Mouse (Mus musculus) T-cell, adult 2 months (primary cell): Measurements from ENCODE around the gene Mrgprh.
"Not testable (repeated sequence)": the region's sequence is repeated elsewhere in the genome, so short reads cannot be mapped to it uniquely, and the experiment has no call there.

Experiments used
- DNase-seq: peaks from one replicate; pipeline ENCODE4 v3.0.0; 2022; ENCODE audit warnings: low spot score

Gene Mrgprh

DNA sequence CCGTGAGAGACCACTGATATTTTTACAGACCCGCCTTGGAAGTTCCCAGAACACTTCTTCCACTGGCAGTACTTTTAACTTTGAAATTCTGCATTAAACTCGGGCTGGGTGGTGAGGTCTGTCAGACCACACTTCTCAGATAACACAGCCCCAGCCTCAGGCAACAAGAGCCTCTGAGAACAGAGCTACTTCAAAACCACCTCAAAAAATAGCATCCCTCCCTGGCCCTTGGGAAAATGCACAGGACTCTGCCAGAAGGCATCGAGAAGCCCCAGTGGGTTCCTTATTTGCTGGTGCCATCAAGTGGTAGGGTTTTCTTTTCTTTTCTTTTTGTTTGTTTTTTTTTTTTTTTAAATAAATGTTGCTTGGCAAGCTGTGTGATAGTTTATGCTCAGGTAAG, 7.2 kb upstream of the Mrgprh start:
- DNase-seq = no peak

DNA sequence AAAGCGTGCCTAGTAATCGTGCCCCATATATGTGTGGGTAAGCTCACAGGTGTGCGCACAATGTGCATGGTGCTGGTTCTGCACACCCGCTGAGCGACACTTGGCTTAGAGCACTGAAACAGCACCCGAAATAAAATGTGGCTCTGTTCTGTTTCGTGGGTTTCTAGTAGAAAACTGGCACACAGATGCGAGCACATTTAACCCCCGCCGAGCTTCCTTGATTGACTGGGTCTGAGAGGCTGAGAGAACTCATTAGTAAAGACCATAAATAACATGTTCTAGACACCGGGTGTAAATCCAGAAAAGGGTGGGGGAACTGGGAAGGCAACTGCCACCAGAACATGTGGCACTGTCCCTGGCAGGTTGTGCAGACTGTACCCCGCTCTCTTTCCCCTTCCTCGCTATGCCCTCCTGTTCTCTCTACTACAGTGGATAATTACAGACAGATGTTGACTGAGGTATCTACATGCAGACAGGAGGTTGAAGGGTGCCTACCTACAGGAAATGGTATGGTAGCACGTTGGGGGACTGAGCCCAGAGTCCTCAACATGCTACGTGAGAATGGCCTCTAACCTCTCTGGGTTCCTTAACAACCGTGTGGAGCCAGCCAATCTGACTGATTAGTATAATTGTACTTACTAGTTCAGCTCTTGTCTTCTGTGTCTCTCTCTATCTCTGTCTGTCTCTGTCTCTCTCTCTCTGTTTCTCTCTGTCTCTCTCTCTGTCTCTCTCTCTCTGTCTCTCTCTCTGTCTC, 3.4 kb upstream of the Mrgprh start:
- DNase-seq = no peak

DNA sequence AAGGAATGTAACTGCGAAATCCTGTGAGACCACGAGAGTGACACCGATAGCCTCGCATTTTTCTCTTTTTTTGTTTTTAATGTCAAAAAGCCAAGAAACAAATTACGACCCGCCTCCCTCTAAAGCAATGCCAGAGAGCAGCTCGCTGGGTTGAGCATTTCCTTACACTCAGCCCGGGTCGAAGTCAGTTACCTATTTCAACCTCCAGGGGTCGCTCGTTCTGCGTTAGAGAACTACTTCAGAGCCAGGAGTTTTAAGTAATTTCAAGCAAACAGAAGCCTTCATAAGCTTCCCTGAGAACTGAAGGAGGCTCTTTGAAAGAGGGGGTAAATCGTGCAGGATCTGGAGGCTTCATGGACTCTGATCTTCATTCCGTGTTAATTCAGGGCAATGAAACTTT, 4.3 kb downstream of the Mrgprh start:
- peak; percentile 75 for DNase-seq

DNA sequence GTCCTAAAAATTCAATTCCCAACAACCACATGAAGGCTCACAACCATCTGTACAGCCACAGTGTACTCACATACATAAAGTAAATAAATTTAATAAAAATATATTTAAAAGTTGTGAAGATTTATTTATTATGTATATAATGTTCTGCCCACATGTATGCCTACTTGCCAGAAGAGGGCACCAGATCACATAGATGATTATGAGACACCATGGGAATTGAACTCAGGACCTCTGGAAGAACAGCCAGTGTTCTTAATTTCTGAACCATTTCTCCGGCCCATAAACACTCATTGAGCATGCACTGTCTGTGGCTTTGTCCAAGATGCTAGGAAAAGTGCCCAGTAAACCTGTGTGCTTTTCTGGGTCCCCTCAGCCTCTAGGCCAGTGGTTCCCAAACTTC, 5.4 kb downstream of the Mrgprh start:
- no peak for DNase-seq

DNA sequence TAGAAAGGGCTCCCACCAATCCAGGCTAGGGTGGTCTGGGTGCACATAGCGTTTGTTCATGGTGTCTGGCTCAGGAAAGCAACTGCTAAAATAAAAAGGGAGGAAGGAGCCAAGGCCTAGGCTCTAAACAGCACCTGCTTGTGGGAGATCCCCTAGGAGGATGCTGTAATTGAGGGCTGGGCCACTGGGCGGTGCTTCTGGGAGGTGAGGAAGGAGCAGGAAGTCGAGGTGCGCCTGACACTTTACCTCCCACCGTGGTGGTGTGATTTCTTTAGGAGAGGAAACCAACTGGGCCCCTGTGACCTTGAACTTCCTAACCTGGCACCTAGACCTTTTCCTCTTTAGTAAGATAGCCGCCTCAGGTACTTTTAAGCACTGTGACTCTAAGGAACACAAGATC, 10.8 kb downstream of the Mrgprh start:
- DNase-seq = peak; percentile 27

DNA sequence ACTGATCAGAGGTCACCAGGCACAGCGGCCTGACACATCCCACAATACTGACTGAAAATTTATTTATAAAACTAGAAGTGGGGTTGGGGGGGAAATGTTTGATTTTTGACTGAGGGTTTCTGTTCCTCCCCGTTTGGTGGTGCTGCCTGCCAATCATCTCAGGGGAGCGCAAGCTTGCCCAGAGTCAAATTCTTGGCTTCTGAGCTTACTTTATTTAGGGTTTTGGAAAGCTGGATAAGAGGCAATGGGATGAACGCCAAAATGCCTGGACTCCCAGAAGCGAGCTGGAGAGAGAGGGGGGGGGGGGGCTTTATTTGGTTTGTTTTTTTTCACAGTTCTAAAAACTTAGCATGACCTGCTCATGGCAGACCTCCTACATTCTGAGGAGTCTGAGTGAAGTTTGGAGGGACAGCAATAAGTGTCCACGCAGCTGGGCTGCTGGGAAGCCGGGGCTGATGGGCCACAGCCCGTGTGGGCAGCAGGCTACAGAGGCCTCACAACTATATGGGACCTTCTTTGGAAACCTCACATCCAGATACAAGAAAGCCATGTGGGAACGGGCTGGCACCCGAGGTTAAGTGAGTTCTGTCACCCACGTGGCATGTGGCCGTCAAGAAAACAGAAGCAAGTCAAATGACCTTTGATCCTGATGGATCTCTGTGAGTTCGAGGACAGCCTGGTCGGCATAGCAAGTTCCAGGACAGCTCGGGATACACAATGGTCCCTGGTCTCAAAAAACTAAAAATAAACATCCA, 11.4 kb downstream of the Mrgprh start:
- no peak for DNase-seq

DNA sequence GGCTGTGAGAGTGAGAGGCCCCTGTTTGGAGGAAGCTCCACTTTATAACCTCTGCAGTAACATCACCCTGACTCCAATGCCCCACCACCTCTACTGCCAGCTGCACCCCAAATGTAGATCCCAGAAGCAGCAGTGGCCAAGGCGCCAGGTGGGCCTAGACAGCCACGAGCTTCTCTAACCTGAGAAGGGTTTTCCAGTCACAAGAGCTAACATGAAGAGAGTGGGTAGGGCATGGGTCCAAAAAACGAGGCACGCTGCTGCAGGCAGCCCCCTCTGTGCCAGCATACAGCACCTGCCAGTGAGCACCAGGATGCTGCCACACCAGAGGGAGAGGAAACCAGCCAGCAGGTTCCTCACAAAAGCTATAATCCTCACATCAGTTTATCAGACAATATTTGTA, 15.2 kb downstream of the Mrgprh start:
- no peak for DNase-seq

DNA sequence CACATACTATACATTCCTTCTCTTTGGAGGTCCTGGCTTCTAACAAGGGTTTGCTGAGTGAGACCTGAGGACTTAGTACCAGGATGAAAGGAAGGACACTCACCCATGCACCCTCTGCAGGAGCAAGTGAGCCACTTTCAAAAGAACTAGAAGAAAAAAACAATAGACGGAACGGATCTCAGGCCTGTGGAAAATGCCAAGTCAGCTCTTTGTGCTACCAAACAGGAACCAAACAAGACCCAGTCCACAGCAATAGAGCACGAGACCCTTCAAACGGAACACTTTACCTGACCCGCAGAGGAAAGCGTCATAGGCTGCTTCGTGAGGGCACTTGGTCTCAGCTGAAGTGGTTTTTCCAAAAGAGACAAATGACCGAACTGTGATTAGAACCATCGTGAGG, 16.2 kb downstream of the Mrgprh start:
- no peak for DNase-seq

DNA sequence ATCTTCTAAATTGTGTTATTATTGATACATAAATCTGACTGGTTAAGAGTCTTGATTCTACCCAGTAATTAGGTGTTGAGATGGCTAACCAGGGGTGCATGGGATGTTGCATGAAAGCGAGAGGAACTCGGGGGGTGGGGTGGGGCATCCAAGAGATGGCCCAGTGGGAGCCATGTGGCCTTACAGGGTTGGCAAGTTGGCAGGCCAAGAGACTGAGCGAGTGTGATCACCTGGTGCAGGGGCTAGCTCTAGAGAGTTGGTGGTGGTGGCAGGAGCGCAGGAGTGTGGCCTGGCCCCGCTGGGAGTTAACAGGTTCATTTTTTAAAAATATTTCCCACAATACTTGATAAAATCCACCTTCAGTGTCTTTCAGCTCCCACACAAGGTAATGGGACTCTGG, 21.8 kb downstream of the Mrgprh start:
- no peak for DNase-seq

DNA sequence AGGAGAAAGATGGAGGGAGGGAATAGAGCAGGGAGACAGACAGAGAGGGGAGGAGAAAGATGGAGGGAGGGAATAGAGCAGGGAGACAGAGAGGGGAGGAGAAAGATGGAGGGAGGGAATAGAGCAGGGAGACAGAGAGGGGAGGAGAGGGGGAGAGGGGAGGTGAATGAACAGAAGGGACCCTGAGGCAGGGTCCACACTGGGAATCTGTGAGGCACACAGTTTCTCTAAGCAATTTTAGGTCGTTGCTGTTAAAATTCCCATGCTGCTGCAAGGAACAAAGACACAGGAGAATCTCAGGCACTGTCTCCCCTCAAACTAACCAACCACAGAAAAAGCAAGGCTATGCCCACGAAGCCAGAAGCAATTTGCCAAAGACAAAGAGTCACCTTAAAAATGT, 22.8 kb downstream of the Mrgprh start:
- not testable (repeated sequence) for DNase-seq

DNA sequence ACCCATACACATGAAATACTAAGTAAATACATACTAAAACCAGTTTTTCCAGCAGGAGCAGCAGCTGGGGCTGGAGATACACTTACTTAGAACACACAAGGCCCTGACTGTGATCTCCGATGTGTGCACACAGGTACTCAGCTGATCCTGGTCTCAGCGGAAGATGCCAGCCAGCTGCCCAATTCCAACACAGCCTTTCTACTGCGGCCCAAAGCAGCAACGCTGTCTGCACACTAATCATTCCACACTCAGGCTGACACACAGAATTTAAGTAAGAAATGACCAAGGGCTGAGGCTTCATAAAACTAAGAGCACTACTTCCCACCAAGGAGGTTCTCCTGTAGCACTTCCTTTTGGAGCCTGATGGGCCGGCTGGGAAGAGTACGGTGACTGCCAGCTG, 26.5 kb downstream of the Mrgprh start:
- DNase-seq = no peak

DNA sequence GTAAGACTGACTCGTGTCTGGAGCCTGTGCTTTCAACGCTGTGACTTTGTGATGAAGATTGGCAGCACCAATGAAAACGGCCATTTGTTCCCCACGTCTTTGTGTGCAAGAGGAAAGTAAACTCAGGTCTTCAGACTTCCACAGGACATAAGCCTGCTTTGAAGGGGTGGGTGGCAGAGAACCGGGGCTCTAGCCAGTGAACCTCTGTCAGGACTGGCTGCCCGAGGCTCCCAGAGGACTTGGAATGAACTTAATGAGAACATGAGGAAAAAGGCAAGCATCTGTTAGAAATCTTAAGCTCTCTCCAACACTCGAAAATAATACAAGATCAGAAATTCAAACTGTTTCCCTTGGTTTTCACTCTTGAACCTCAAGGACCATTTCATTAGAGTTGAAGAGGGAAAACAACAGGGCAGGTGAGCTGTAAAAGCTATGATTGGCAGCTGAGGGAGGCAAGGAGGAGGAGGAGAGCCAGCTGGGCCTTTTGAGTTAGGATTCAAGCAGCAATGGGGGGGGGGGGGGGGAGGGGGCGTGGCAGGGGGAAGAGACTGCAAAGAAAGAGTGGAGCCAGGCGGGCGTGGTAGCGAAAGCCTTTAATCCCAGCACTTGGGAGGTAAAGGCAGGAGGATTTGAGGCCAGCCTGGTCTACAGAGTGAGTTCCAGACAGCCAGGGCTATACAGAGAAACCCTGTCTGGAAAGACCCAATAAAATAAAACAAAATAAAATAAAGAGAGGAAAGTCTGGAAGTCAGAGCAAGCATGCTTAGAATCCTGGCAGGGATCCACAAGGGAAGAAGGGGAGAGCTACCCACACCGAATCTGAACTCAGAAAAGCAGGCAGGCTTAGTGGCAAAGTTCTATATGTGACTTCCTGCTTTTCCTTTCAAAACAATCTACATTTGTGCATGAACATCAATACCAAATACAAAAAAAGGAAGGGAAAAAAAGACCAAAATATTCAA, 27.8 kb downstream of the Mrgprh start:
- DNase-seq = no peak

DNA sequence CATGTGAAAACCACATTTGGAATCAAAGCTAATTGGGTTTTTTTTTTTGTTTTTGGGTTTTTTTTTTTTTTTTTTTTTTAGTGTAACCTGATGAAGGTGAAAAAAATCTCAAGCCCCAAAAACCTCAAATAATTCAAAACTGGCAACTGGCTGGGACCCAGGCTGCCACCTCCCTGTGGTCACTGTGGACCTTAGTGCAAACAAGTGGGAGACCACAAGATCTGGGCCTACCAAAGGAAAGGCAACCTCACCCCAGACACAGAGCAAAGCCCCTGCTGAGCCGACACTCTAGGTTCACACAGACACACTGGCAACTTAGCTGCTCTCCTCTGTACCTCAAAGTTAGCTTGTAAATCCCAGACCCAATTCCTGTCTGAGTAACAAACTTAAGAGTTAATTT, 28.5 kb downstream of the Mrgprh start:
- DNase-seq = no peak

DNA sequence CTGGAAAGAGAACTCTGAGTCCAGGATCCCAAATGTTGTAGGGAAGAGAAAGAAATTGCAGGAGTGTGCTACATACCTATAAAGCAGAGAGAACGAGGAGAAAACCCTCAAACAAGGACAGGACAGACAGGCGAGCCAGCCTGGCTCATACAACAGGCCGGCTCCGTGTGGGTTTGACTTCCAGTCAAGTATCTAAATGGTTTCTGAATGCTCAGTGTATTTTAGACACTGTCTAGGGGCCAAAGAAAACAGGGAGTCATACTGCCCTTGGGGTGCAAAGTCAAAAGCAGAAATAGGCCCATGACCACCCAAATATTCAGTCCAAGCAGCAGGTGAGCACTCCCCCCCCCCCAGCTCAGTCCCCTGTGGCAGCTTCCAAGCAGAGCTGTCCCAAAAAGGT, 30.0 kb downstream of the Mrgprh start:
- DNase-seq = no peak

DNA sequence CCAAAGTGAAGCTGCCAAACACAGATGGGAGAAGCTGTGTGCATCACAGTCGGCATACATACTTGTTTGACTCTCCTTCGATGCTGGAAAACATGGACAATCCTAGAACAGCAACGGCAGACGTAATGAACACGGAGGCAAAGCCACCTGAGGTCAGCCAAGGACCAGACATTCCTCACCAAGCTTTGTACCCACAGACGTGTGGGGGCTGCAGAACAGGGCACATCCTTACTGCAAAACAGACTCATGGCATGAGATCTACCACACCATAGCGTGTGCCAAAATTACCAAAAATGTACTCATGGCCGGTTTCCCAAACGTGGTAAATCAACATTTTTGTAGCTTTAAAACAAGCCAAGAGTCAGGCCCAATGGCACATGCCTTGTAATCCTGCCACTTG, 30.6 kb downstream of the Mrgprh start:
- DNase-seq = no peak

DNA sequence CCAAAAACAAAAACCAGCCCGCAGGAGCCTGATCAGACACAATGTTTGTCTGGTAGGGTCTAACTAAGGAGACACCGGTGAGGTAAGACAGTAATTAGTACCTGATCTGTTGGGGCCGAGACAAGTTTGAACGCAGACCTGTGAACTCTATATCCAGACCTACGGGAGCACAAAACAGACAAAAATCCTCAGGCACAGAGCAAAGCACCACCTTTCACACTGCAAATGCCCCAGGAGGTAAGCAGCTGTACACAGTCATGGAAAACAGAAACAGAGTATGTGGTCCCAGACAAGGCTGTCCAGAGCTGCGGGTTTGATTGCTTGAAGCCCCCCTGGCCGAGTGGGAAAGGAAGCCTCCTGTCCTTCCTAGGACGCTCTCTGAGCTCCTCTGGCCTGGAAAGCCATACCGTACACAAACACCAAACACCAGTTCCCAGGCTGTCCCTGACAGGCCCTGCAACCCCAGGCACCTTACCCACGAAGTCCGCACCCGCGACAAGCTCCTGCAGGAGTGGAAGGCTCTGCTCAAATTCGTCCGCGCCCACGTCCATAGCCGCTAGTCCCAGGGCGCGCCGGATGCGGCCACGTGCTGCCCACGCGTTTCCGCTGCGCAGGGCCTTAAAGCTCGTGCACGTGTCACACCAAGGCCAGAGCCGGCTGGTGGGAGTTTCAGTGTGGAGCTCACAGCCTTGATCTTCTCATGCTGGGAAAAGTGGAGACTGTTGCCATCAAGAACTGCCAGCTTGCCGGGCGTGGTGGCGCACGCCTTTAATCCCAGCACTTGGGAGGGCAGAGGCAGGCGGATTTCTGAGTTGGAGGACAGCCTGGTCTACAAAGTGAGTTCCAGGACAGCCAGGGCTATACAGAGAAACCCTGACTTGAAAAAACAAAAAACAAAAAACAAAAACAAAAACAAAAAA, 33.8 kb downstream of the Mrgprh start, which contains the start of gene Pnldc1:
Pnldc1 (minus strand) TSS at position 870 of the 920 bp plus-strand sequence.
- DNase-seq = peak; percentile 5

DNA sequence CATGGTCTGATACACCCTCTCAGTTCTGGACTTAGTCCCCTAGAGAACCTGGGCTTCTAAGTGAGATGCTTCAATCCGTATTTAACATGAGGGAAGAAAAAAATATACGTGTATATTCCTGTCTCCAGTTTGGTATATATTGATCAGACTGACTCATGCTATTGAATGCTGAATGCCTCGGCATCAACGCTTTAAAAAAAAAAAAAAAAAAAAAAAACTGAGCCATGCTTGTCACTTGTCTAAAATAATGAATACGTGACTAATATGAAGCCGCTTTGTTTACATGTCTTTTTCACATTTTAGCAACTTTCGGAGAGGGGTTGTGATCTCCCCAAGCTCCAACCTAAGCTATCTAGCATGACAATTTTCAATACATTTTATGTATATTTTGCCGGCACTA, 34.6 kb downstream of the Mrgprh start:
- no peak for DNase-seq

DNA sequence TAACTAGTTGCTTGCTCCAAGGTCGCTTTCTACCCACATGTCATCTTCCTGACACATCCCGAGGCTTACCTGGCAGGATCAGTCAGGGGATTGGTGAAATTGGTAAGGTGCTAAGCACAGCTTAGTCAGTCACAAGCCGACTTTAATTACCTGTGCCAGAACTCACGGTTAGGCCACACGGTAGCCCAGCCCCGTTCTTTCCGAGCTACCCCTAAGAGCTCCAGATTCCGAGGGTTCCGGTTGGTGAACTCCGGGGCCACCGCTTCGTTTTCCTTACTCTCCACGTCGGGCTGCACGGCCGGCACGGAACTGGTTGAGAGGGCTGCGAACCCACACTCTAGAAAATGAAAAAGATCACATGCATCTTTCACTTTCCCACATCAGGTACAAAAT, 39.6 kb downstream of the Mrgprh start, which contains the start of gene Tcp1:
Tcp1 (plus strand) TSS at position 214 of the 393 bp plus-strand sequence.
- DNase-seq = no peak

DNA sequence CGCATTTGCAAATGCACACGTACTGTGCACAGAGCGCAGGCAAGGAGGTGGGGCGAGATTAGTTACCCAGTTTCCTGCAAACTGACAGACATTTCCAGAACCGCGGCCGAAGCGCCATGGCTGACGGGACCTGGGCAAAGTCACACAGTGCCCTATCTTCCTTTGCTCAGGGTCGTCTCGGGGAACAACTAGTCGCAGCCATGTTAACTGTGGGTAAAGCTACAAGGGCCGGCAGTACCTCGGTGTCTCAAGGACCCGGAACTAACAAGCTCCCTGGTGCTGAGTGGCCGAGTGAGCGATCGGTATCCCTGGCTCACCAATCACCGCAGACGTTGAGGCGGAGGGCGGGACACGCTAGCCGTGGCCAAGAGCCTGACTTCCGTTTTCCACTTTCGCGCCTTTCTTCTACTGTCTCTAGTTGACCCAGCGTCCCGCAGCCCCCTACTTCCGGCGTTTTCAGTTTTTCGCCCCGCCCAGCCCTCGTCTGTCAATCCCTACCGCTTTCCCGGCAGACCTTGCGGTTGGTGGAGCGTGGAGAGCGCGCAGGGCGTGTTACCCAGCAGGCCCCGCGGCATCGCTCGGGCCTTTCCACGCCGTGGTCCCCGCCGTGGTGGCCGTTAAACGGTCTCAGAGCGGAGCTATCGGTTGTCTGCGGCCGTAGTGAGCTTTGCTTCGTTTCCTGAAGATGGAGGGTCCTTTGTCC, 40.2 kb downstream of the Mrgprh start, which contains the start of gene Mrpl18:
Mrpl18 (minus strand) TSS at position 465 of the 703 bp plus-strand sequence.
- peak; percentile 98 for DNase-seq

DNA sequence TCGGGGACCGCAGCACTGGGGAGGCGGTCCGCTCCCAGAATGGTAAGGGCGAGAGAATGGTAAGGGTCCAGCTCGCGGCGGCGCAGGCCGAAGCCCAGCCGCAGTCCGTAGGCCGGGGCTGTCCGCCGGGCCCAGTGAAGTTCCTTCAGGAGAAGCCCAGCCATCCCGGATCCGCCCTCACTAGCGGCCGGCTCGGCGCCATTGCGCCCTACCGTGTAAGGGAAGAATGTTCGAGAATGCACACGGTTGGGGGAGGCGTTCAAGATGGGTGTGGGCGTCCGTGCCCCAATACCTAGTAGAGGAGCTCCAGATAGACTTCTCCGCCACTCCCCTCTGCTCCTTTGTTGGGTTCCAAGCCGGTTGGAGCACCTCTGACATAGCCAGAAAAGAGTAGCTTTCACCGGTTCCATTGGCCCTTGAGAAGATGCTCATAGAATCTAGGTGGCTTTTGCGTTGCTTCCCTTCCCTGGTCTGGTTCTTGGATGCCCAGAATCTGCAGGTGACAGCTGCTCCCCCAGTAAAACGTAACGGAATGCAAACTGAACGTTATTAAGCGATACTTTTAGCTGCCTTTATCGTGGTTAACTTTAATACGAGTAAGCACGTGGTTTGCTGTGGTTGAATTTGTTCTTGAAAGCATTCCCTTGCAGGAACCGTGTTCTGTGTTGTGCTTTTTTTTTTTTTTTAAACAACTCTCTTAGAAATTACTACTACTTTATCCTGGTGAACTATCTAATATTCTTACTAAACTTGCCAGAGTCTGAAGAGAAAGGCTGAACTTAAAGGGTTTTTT, 41.0 kb downstream of the Mrgprh start:
- peak; percentile 55 for DNase-seq
